Mouse (Mus musculus) heart, embryonic 14.5 days (tissue): Measurements from ENCODE around the gene Pth2r. TPM values are rescaled to one million over a fixed set of nuclear protein-coding genes. Genes with fewer than 3 reads are reported as not detected.

Experiments
- ATAC-seq: fragments of 200-750 bp; cut with Nextera tagmentation; 2 replicates; pipeline ENCODE4 v1.8.0; 2017; ENCODE audit warnings: low read depth, moderate TSS enrichment; ENCODE audit not compliant: insufficient number of reproducible peaks, insufficient read depth, low FRiP score
- H3K27ac ChIP-seq, 2 experiments: fragments of 200-500 bp in 1 of 2; fragments of 300-500 bp in 1 of 2; sonication (generic) in 1 of 2; replicated peaks in 1 of 2; 2 replicates each; pipeline ENCODE4 v1.5.1; 2012 to 2014; ENCODE audit warnings: low read depth in 2 of 2, low read length in 2 of 2, control low read depth in 1 of 2, mild to moderate bottlenecking in 1 of 2, mixed read lengths in 1 of 2; ENCODE audit not compliant: control insufficient read depth in 1 of 2, insufficient read depth in 1 of 2
- H3K27me3 ChIP-seq: fragments of 300-500 bp; sonication (generic); 2 replicates; pipeline ENCODE4 v1.6.1; 2014; ENCODE audit warnings: mild to moderate bottlenecking, low read length, control low read depth; ENCODE audit not compliant: control insufficient read depth, insufficient read depth
- H3K36me3 ChIP-seq: fragments of 300-500 bp; sonication (generic); 2 replicates; pipeline ENCODE4 v1.6.1; 2014; ENCODE audit warnings: mild to moderate bottlenecking, control low read depth, low read length, mixed read lengths; ENCODE audit not compliant: control insufficient read depth, insufficient read depth
- H3K4me1 ChIP-seq, 2 experiments: fragments of 200-500 bp in 1 of 2; fragments of 300-500 bp in 1 of 2; sonication (generic) in 1 of 2; 2 replicates each; pipeline ENCODE4 v1.6.1; 2012 to 2014; ENCODE audit warnings: low read length in 2 of 2, control low read depth in 1 of 2, mixed read lengths in 1 of 2; ENCODE audit not compliant: control insufficient read depth in 2 of 2, insufficient read depth in 2 of 2
- H3K4me2 ChIP-seq: fragments of 300-500 bp; sonication (generic); 2 replicates; pipeline ENCODE4 v1.6.1; 2014; ENCODE audit warnings: mild to moderate bottlenecking, low read length
- H3K4me3 ChIP-seq, 2 experiments: fragments of 200-500 bp in 1 of 2; fragments of 300-500 bp in 1 of 2; sonication (generic) in 1 of 2; 2 replicates each; pipeline ENCODE4 v1.5.1; 2012 to 2014; ENCODE audit warnings: low read length in 2 of 2, mild to moderate bottlenecking in 2 of 2, control low read depth in 1 of 2, low read depth in 1 of 2, moderate library complexity in 1 of 2; ENCODE audit not compliant: control insufficient read depth in 1 of 2, insufficient read depth in 1 of 2
- H3K9ac ChIP-seq: fragments of 300-500 bp; sonication (generic); 2 replicates; pipeline ENCODE4 v1.6.1; 2014; ENCODE audit warnings: mild to moderate bottlenecking, low read length
- H3K9me3 ChIP-seq: fragments of 300-500 bp; sonication (generic); 2 replicates; pipeline ENCODE4 v1.6.1; 2016; ENCODE audit warnings: low read length, control low read depth; ENCODE audit not compliant: control insufficient read depth
- WGBS: fragments of 180-500 bp; shearing (Covaris S2); extraction: QIAGEN DNeasy Blood & Tissue Kit; methylation state at CpG from one replicate; pipeline ENCODE4 v1.1.7; 2014; 5-methylcytosine and 5-hydroxymethylcytosine counted together
- polyA plus RNA-seq: library from polyadenylated mRNA; unstranded; fragments of >200 nt; fragmentation: Nextera tagmentation; extraction: Ambion mirVana; gene quantifications from 2 replicates; pipeline ENCODE4 v1.2.1, GENCODE M21; 2014

Gene Pth2r
- not detected in 2 replicates for polyA plus RNA-seq

- no peak within 1 kb of the TSS for H3K9ac ChIP-seq
- whole genome bisulfite sequencing: 76% methylated on average over 6 of the region's 6 CpGs
- ATAC-seq: no peak
- no peaks in the 10 kb centered on the region for H3K9me3 ChIP-seq
- H3K27ac ChIP-seq: 0 out of 4 replicates have a peak within 1 kb of the TSS, but pooled peaks of 1 of the 2 experiments have one; percentile 24
- H3K4me2 ChIP-seq: no peak within 1 kb of the TSS
- H3K27me3 ChIP-seq: no peaks in the 10 kb centered on the region
- H3K4me1 ChIP-seq: no peaks in the 10 kb centered on the region
- no peak within 1 kb of the TSS for H3K4me3 ChIP-seq
- no peaks in the 10 kb centered on the region for H3K36me3 ChIP-seq
Observed at GRCm38 (mm10) chr1:65281756-65282155, at the start of gene Pth2r. Gene Pth2r (plus strand): TSS chr1:65282056.

- Histone ChIP-seq H3K4me2 (no peak overlapping the region), H3K4me3 (no peak overlapping the region), H3K36me3 (peaks cover 30% of the 10 kb centered on the region), H3K27ac (no peak overlapping the region), H3K9me3 (no peaks in the 10 kb centered on the region), H3K27me3 (no peaks in the 10 kb centered on the region), H3K4me1 (no peaks in the 10 kb centered on the region), H3K9ac (no peak overlapping the region)
- WGBS: 78% methylated on average over 3 of the region's 3 CpGs
- no peak for ATAC-seq
Observed at GRCm38 (mm10) chr1:65237712-65238111, 44.1 kb upstream of the Pth2r start.

- no peak overlapping the region for H3K4me3 ChIP-seq
- H3K36me3 ChIP-seq: peaks cover 35% of the 10 kb centered on the region
- no peak overlapping the region for H3K4me2 ChIP-seq
- 95% methylated on average over 1 of the region's 1 CpGs for WGBS
- no peaks in the 10 kb centered on the region for H3K9me3 ChIP-seq
- H3K4me1 ChIP-seq: no peaks in the 10 kb centered on the region
- no peak overlapping the region for H3K9ac ChIP-seq
- ATAC-seq: no peak
- H3K27ac ChIP-seq: no peak overlapping the region
- no peaks in the 10 kb centered on the region for H3K27me3 ChIP-seq
Observed at GRCm38 (mm10) chr1:65245637-65246036, 36.2 kb upstream of the Pth2r start.

- WGBS: 92% methylated on average over 3 of the region's 3 CpGs
- no peak for ATAC-seq
- no peak overlapping the region for H3K4me3 ChIP-seq
- H3K36me3 ChIP-seq: peaks cover 3% of the 10 kb centered on the region; the same call in 1 of the 2 replicates
- no peak overlapping the region for H3K4me2 ChIP-seq
- no peaks in the 10 kb centered on the region for H3K9me3 ChIP-seq
- H3K27me3 ChIP-seq: no peaks in the 10 kb centered on the region
- H3K4me1 ChIP-seq: no peaks in the 10 kb centered on the region
- no peak overlapping the region for H3K27ac ChIP-seq
- no peak overlapping the region for H3K9ac ChIP-seq
Observed at GRCm38 (mm10) chr1:65280461-65280860, 1.4 kb upstream of the Pth2r start.

- H3K4me1 ChIP-seq: no peaks in the 10 kb centered on the region
- 14% methylated on average over 6 of the region's 6 CpGs for WGBS
- ATAC-seq: no peak
Observed at GRCm38 (mm10) chr1:65282766-65283165, 910 bp downstream of the Pth2r start.

GRCm38 (mm10) chr1:65308476-65308875 lies 26.6 kb downstream of the Pth2r start:
- Histone ChIP-seq H3K4me3 (no peak overlapping the region), H3K27ac (no peak overlapping the region), H3K9ac (no peak overlapping the region), H3K4me1 (no peaks in the 10 kb centered on the region; a peak in 2 of 4 replicates), H3K36me3 (no peaks in the 10 kb centered on the region), H3K27me3 (peaks cover 18% of the 10 kb centered on the region; the same call in 1 of the 2 replicates), H3K9me3 (no peaks in the 10 kb centered on the region), H3K4me2 (no peak overlapping the region)
- no peak for ATAC-seq
- 75% methylated on average over 3 of the region's 3 CpGs for WGBS

More at GRCm38 (mm10) chr1:65282766-65283165, 910 bp downstream of the Pth2r start:
- no peak overlapping the region for H3K4me3 ChIP-seq
- H3K36me3 ChIP-seq: no peaks in the 10 kb centered on the region
- H3K9ac ChIP-seq: no peak overlapping the region
- no peaks in the 10 kb centered on the region for H3K9me3 ChIP-seq
- H3K27ac ChIP-seq: no peak overlapping the region
- H3K27me3 ChIP-seq: no peaks in the 10 kb centered on the region
- H3K4me2 ChIP-seq: no peak overlapping the region

- Histone ChIP-seq H3K36me3 (no peaks in the 10 kb centered on the region), H3K9me3 (no peaks in the 10 kb centered on the region), H3K9ac (peak overlapping the region; percentile 44), H3K4me1 (no peaks in the 10 kb centered on the region; a peak in 2 of 4 replicates), H3K4me2 (peak overlapping the region; percentile 65), H3K4me3 (peak overlapping the region; percentile 30 to 34), H3K27ac (no peak overlapping the region), H3K27me3 (peaks cover 18% of the 10 kb centered on the region; the same call in 1 of the 2 replicates)
- WGBS: 2% methylated on average over 29 of the region's 29 CpGs
- no peak for ATAC-seq
Observed at GRCm38 (mm10) chr1:65311214-65311933, 29.5 kb downstream of the Pth2r start.
